Mouse (Mus musculus) kidney, embryonic 14.5 days (tissue): Measurements from ENCODE around the gene Rps6. TPM values are rescaled to one million over a fixed set of nuclear protein-coding genes. Genes with fewer than 3 reads are reported as not detected.

ENCODE experiments used
- ATAC-seq: fragments of 200-750 bp; cut with Nextera tagmentation; 2 replicates; pipeline ENCODE4 v1.8.0; 2017; ENCODE audit warnings: moderate number of reproducible peaks, mild to moderate bottlenecking, moderate TSS enrichment, moderate library complexity; ENCODE audit not compliant: low FRiP score, low TSS enrichment
- H3K27ac ChIP-seq: fragments of 300-500 bp; sonication (generic); 2 replicates; pipeline ENCODE4 v1.5.1; 2014; ENCODE audit warnings: low read depth, mild to moderate bottlenecking, low read length, moderate library complexity, mixed read lengths
- H3K27me3 ChIP-seq: fragments of 300-500 bp; sonication (generic); 2 replicates; pipeline ENCODE4 v1.6.1; 2014; ENCODE audit warnings: mild to moderate bottlenecking, low read length; ENCODE audit not compliant: control insufficient read depth, insufficient read depth
- H3K36me3 ChIP-seq: fragments of 300-500 bp; sonication (generic); 2 replicates; pipeline ENCODE4 v1.6.1; 2014; ENCODE audit warnings: low read length, mixed read lengths; ENCODE audit not compliant: control insufficient read depth, insufficient read depth
- H3K4me1 ChIP-seq: fragments of 300-500 bp; sonication (generic); 2 replicates; pipeline ENCODE4 v1.6.1; 2014; ENCODE audit warnings: low read length, mixed read lengths; ENCODE audit not compliant: control insufficient read depth, insufficient read depth
- H3K4me2 ChIP-seq: fragments of 300-500 bp; sonication (generic); replicated peaks from 2 replicates; pipeline ENCODE4 v1.6.1; 2014; ENCODE audit warnings: low read depth, mild to moderate bottlenecking, low read length
- H3K4me3 ChIP-seq: fragments of 300-500 bp; sonication (generic); 2 replicates; pipeline ENCODE4 v1.5.1; 2014; ENCODE audit warnings: mild to moderate bottlenecking, low read length
- H3K9ac ChIP-seq: fragments of 300-500 bp; sonication (generic); 2 replicates; pipeline ENCODE4 v1.6.1; 2014; ENCODE audit warnings: low read depth, mild to moderate bottlenecking, low read length, moderate library complexity
- H3K9me3 ChIP-seq: fragments of 300-500 bp; sonication (generic); 2 replicates; pipeline ENCODE4 v1.6.1; 2016; ENCODE audit warnings: low read length; ENCODE audit not compliant: control insufficient read depth
- WGBS: fragments of 180-500 bp; shearing (Covaris S2); extraction: QIAGEN DNeasy Blood & Tissue Kit; methylation state at CpG from one replicate; pipeline ENCODE4 v1.1.7; 2014; 5-methylcytosine and 5-hydroxymethylcytosine counted together
- polyA plus RNA-seq: library from polyadenylated mRNA; unstranded; fragments of >200 nt; fragmentation: Nextera tagmentation; extraction: Ambion mirVana; gene quantifications from 2 replicates; pipeline ENCODE4 v1.2.1, GENCODE M21; 2014

Gene Rps6
- polyA plus RNA-seq, result 812 and 921 TPM in 2 replicates

DNA sequence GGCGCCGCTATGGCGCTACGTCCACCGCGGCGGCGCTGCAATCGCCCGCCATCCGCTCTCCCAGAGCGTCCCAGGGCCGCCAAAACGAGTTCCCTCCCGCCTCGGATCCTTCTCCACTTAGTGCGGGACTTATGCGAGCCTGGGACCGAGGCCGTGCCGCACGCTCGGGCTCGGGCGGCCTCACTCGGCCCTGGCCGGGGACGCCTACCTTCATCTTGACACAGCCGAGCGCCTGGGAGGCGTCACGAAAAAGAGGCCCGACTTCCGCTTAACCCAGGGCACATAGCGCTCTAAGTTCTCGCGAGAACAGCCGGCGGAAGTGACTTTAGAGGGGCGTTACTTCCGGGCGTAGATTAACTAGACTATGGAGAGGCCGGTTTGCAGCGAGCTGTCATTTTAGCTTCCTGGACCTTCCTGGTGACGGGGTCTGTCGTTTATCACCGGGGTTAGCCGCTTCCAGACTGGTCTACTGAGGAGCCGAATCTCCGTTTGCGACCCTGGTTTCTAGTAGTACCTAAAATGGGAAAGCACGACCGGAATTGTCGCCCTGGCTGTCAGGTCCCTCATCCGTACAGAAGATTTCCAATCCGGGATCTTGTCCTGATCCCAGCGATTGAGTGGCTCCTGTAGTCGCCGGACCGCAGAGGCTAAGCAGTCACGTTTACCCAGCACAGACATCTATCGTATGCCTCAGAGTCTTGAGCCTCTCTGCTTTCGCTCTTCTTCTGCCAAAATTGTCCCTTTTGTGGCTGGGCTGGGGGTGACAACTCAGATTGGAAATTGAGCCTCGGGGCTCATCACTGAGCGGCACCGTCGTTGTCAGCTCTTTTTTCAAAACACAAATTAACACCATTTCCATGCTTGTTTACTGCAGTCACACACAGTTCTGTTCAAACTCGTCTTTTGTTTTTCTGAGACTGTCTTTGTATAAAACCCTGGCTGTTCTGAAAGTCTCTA lies at the start of gene Rps6:
TSS of gene Rps6 (minus strand) at position 300 of the 957 bp plus-strand sequence.
- H3K27ac ChIP-seq, result peak within 1 kb of the TSS; percentile 96
- H3K36me3 ChIP-seq, result peaks cover 30% of the 10 kb centered on the region
- peak within 1 kb of the TSS; percentile 99 for H3K4me3 ChIP-seq
- WGBS, result under 1% methylated on average over 66 of the region's 68 CpGs
- peak within 1 kb of the TSS; percentile 79 for H3K4me2 ChIP-seq
- H3K4me1 ChIP-seq, result 0 out of 2 replicates have a peak, but pooled peaks cover 7% of the 10 kb centered on the region
- no peaks in the 10 kb centered on the region for H3K27me3 ChIP-seq
- ATAC-seq, result peak; percentile 98
- H3K9ac ChIP-seq, result peak within 1 kb of the TSS; percentile 100
- no peaks in the 10 kb centered on the region for H3K9me3 ChIP-seq

DNA sequence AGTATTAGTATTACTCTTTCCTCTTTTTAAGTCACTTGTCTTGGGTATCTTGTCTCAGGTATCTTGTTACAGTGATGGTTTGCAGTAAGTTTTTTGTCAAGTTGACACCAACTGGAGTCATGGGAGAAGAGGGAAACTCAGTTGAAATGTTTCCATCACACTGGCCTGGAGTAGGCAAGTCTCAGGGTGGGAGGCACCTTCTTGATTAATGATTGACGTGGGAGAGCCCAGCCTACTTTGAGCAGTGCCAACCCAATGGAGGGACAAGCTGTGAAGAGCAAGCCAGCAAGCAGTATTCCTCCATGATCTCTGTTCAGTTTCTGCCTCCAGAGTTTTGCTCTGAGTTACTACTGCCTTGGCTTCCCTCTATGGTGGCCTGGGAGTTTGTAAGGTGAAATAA lies 48.7 kb upstream of the Rps6 start:
- Histone ChIP-seq H3K9me3 (no peaks in the 10 kb centered on the region), H3K9ac (no peak overlapping the region), H3K27me3 (no peaks in the 10 kb centered on the region), H3K4me2 (no peak overlapping the region), H3K36me3 (no peaks in the 10 kb centered on the region), H3K27ac (no peak overlapping the region), H3K4me3 (no peak overlapping the region), H3K4me1 (no peaks in the 10 kb centered on the region)
- no peak for ATAC-seq
- 91% methylated on average over 1 of the region's 1 CpGs for WGBS

DNA sequence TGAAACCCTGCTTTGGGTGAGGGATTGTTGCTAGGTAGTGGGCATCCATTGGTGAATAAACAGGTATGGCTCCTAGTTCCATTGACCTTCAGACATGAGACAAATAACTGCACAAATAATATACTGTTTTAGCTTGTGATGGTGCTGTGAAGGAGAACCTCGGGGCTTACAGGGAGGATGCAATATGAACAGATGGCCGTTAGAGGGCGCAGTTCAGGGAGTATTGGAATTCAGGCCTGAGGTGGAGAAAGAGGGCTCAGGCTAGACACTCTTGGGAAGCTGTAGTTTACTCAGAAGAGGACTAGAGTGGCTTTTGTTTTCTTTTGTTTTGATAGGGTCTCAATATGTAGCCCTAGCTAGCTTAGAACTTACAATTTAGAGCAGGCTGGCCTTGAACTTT lies 47.8 kb upstream of the Rps6 start:
- Histone ChIP-seq H3K27me3 (no peaks in the 10 kb centered on the region), H3K4me1 (0 out of 2 replicates have a peak, but pooled peaks cover 1% of the 10 kb centered on the region), H3K9me3 (no peaks in the 10 kb centered on the region), H3K4me3 (no peak overlapping the region), H3K27ac (no peak overlapping the region), H3K36me3 (no peaks in the 10 kb centered on the region), H3K9ac (no peak overlapping the region), H3K4me2 (no peak overlapping the region)
- WGBS, result 40% methylated on average over 3 of the region's 3 CpGs
- ATAC-seq, result no peak

DNA sequence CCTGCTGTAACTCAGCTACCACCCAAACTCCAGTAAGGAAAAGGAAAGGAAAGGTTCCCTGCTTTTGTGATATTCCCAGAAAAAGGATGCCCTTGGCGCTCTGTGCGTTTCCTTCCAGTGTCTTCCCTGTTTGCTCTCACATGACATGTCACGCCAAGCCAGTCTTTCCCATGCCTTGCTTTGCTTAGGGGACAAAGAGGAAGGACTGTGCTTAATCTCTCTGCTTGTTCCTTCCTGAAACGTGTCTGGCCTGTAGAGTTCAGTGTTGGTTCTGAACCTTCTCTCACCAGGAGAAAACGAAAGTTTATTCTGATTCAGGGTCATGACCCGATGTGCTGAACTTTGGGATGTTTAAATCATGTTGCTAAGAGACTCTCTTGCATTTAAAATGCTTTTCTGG lies 45.1 kb upstream of the Rps6 start:
- no peak overlapping the region for H3K27ac ChIP-seq
- no peaks in the 10 kb centered on the region for H3K36me3 ChIP-seq
- H3K9ac ChIP-seq, result no peak overlapping the region
- H3K27me3 ChIP-seq, result no peaks in the 10 kb centered on the region
- WGBS, result 71% methylated on average over 6 of the region's 6 CpGs
- 0 out of 2 replicates have a peak, but pooled peaks cover 3% of the 10 kb centered on the region for H3K4me1 ChIP-seq
- no peak overlapping the region for H3K4me3 ChIP-seq
- no peaks in the 10 kb centered on the region for H3K9me3 ChIP-seq
- H3K4me2 ChIP-seq, result no peak overlapping the region
- no peak for ATAC-seq

DNA sequence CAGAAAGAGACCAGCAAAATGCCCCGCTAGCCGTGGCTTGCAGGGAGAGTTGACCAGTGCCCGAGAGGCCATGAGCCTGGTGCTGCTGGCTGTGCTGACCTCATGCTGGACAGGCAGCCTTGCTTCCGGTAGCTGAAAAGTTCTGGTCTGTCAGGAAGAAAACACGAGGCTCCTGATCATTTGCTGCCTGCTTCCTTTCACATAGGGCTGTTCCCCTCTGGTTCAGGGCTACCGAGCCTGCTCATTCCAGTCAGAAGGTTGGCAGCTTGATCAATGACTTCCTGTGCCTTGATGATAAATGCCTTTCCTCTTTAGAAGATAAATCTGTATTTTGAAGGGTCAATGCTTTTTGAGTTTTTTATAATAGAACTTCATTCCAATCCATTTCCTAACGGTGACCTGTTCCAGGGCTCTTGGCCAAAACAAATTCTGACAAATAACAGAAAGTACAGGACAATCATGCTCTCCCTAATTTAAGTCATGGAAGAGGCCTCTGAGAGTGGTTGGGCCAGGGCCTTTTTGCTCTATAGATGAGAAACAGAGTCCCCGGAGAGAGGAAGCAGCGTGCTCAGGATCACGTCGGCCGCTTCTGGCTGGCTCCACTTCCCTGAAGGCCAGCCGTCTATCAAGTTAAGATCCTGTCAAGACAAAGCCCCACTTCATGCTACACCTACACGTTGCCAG lies 41.7 kb upstream of the Rps6 start:
- WGBS, result 12% methylated on average over 14 of the region's 14 CpGs
- peak; percentile 92 for ATAC-seq
- Histone ChIP-seq H3K27ac (peak overlapping the region; percentile 76), H3K27me3 (no peaks in the 10 kb centered on the region), H3K4me1 (0 out of 2 replicates have a peak, but pooled peaks cover 3% of the 10 kb centered on the region), H3K4me3 (no peak overlapping the region), H3K4me2 (no peak overlapping the region), H3K9ac (no peak overlapping the region), H3K9me3 (no peaks in the 10 kb centered on the region), H3K36me3 (no peaks in the 10 kb centered on the region)

DNA sequence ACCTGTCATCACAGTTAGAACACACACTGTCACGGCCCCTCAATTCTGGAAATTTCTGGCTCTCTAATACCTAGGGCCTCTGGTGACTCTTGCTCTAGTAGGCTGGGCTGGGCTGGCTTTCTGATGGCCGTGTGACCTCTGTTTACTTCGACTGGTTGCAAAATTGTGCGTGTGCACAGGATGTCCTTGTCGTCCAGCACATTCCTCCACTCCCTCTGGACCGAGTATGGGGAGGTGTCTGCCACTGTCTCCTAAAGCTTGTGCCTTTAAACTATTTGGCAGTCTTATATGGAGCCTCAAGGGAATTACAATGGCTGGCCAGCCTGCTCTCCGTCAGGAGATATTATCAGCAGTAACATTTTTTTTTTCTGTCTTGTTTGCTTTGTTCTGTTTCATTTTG lies 40.2 kb upstream of the Rps6 start:
- Histone ChIP-seq H3K27me3 (no peaks in the 10 kb centered on the region), H3K36me3 (no peaks in the 10 kb centered on the region), H3K9me3 (no peaks in the 10 kb centered on the region), H3K4me1 (0 out of 2 replicates have a peak, but pooled peaks cover 3% of the 10 kb centered on the region), H3K4me3 (no peak overlapping the region), H3K4me2 (no peak overlapping the region), H3K9ac (no peak overlapping the region), H3K27ac (no peak overlapping the region)
- WGBS, result 67% methylated on average over 7 of the region's 7 CpGs
- ATAC-seq, result no peak

DNA sequence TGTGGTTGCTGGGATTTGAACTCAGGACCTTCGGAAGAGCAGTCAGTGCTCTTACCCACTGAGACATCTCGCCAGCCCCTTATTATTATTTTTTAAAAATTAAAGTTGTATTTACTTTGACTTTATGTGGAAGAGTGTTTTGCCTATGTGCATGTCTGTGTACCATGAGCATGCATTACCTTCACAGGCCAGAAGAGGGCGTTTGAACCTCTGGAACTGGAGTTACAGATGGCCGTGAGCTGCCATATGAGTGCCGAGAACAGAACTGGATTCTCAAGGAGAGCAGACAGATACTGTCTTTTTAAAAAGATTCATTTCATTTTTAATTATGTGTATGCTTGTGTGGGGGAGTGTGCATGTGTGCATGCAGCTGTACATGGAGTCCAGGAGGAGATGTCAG lies 30.7 kb upstream of the Rps6 start:
- peaks cover 3% of the 10 kb centered on the region; the same call in 1 of the 2 replicates for H3K36me3 ChIP-seq
- WGBS, result 76% methylated on average over 5 of the region's 5 CpGs

DNA sequence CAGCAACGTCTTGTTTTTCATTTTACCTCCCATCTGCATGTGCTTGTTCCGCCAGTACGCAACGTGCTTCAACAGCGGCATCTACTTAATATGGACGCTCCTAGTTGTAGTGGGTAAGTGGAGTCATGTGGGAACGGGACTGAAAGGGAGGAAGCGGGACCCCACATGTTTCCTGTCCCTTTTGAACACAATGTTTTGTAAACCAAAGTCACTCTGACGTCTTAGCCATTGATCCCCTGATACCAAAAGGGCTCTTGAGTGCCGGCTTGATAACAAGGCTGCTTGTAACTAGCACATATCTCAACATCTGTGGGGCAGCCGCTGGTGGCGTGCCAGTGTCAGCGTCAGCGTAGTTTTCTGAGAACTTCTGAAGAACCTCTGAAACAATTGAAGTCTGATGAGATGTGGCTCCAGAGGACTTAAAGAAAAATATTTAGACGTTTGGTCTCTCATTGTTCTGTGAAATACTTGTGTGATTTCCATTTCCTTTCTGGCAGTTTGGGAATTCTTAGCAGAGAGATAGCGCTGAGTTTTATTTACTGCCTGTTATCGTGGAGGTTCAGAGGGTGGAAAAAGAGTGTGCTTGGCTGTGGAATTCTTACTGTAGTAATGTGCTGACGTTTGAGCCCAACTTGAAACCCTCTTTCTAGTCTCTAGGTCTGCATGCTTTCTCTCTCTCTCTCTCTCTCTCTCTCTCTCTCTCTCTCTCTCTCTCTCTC lies 29.1 kb upstream of the Rps6 start:
- ATAC-seq, result no peak
- peak overlapping the region; percentile 43 for H3K4me2 ChIP-seq
- H3K27ac ChIP-seq, result peak overlapping the region; percentile 43; the same call in 1 of the 2 replicates
- no peaks in the 10 kb centered on the region for H3K27me3 ChIP-seq
- H3K4me3 ChIP-seq, result peak overlapping the region; percentile 11; the same call in 1 of the 2 replicates
- H3K36me3 ChIP-seq, result peaks cover 3% of the 10 kb centered on the region; the same call in 1 of the 2 replicates
- peak overlapping the region; percentile 45; the same call in 1 of the 2 replicates for H3K9ac ChIP-seq
- no peaks in the 10 kb centered on the region for H3K9me3 ChIP-seq
- 33% methylated on average over 18 of the region's 18 CpGs for WGBS
- H3K4me1 ChIP-seq, result 0 out of 2 replicates have a peak, but pooled peaks cover 4% of the 10 kb centered on the region

More for the DNA sequence above, 30.7 kb upstream of the Rps6 start:
- Histone ChIP-seq H3K9me3 (no peaks in the 10 kb centered on the region), H3K9ac (no peak overlapping the region), H3K4me3 (no peak overlapping the region), H3K27me3 (no peaks in the 10 kb centered on the region), H3K27ac (no peak overlapping the region), H3K4me2 (no peak overlapping the region), H3K4me1 (0 out of 2 replicates have a peak, but pooled peaks cover 4% of the 10 kb centered on the region)
- no peak for ATAC-seq
